Mouse (Mus musculus): Measurements from ENCODE around the gene Srpk2.
"Not testable (repeated sequence)": the region's sequence is repeated elsewhere in the genome, so short reads cannot be mapped to it uniquely, and the experiment has no call there.

The Srpk2 gene

GRCm38 (mm10) chr5:23568188-23568587, 116.2 kb downstream of the Srpk2 start:
- DNase-seq (ENCODE audit: extremely low spot score, low spot score): no peak

GRCm38 (mm10) chr5:23566382-23566781, 118.0 kb downstream of the Srpk2 start:
- DNase-seq (ENCODE audit: extremely low spot score, low spot score): no peak

GRCm38 (mm10) chr5:23562278-23563060, 121.9 kb downstream of the Srpk2 start:
- no peak for DNase-seq (ENCODE audit: extremely low spot score, low spot score)

- DNase-seq (ENCODE audit: extremely low spot score, low spot score): no peak
These were observed 123.2 kb downstream of the Srpk2 start for GRCm38 (mm10) chr5:23561227-23561626.

- no peak for DNase-seq (ENCODE audit: extremely low spot score, low spot score)
These were observed 124.2 kb downstream of the Srpk2 start for GRCm38 (mm10) chr5:23560171-23560570.

GRCm38 (mm10) chr5:23556007-23556770, 128.2 kb downstream of the Srpk2 start:
- no peak for DNase-seq (ENCODE audit: extremely low spot score, low spot score)

- DNase-seq (ENCODE audit: extremely low spot score, low spot score): not testable (repeated sequence)
These were observed 131.1 kb downstream of the Srpk2 start for GRCm38 (mm10) chr5:23553338-23553737.

- no peak for DNase-seq (ENCODE audit: extremely low spot score, low spot score)
These were observed 132.7 kb downstream of the Srpk2 start for GRCm38 (mm10) chr5:23551687-23552086.

- DNase-seq (ENCODE audit: extremely low spot score, low spot score): no peak
These were observed 148.7 kb downstream of the Srpk2 start for GRCm38 (mm10) chr5:23535692-23536091.

- no peak for DNase-seq (ENCODE audit: extremely low spot score, low spot score)
These were observed 152.8 kb downstream of the Srpk2 start for GRCm38 (mm10) chr5:23531541-23532096.

GRCm38 (mm10) chr5:23531100-23531499, 153.3 kb downstream of the Srpk2 start:
- DNase-seq (ENCODE audit: extremely low spot score, low spot score): no peak

- no peak for DNase-seq (ENCODE audit: extremely low spot score, low spot score)
These were observed 159.8 kb downstream of the Srpk2 start for GRCm38 (mm10) chr5:23524621-23525020.

GRCm38 (mm10) chr5:23523936-23524335, 160.5 kb downstream of the Srpk2 start:
- no peak for DNase-seq (ENCODE audit: extremely low spot score, low spot score)

- DNase-seq (ENCODE audit: extremely low spot score, low spot score): no peak
These were observed 162.8 kb downstream of the Srpk2 start for GRCm38 (mm10) chr5:23521645-23522044.

- no peak for DNase-seq (ENCODE audit: extremely low spot score, low spot score)
These were observed 164.7 kb downstream of the Srpk2 start for GRCm38 (mm10) chr5:23519679-23520078.

- no peak for DNase-seq (ENCODE audit: extremely low spot score, low spot score)
These were observed 165.7 kb downstream of the Srpk2 start for GRCm38 (mm10) chr5:23518673-23519072.

GRCm38 (mm10) chr5:23517839-23518238, 166.6 kb downstream of the Srpk2 start:
- no peak for DNase-seq (ENCODE audit: extremely low spot score, low spot score)

GRCm38 (mm10) chr5:23516962-23517361, 167.5 kb downstream of the Srpk2 start:
- no peak for DNase-seq (ENCODE audit: extremely low spot score, low spot score)

GRCm38 (mm10) chr5:23515038-23515437, 169.4 kb downstream of the Srpk2 start:
- no peak for DNase-seq (ENCODE audit: extremely low spot score, low spot score)

- no peak for DNase-seq (ENCODE audit: extremely low spot score, low spot score)
These were observed 170.9 kb downstream of the Srpk2 start for GRCm38 (mm10) chr5:23513468-23513867.

GRCm38 (mm10) chr5:23512556-23512955, 171.9 kb downstream of the Srpk2 start:
- DNase-seq (ENCODE audit: extremely low spot score, low spot score): no peak

GRCm38 (mm10) chr5:23511456-23511855, 173.0 kb downstream of the Srpk2 start:
- DNase-seq (ENCODE audit: extremely low spot score, low spot score): no peak

Data from neural tube, embryonic 10.5 days (tissue).